Mouse (Mus musculus): ENCODE results near the gene Egf.

The Egf gene

GRCm38 (mm10) chr3:129650931-129651330 lies 104.2 kb downstream of the Egf start:
- ATAC-seq (ENCODE audit: low TSS enrichment), result no peak

- ATAC-seq (ENCODE audit: low TSS enrichment), result no peak
Measured at GRCm38 (mm10) chr3:129650293-129650612, 104.9 kb downstream of the Egf start.

GRCm38 (mm10) chr3:129649586-129650292 lies 105.4 kb downstream of the Egf start:
- ATAC-seq (ENCODE audit: low TSS enrichment), result peak; percentile 67

GRCm38 (mm10) chr3:129648598-129648997 lies 106.5 kb downstream of the Egf start:
- no peak for ATAC-seq (ENCODE audit: low TSS enrichment)

GRCm38 (mm10) chr3:129647312-129647711 lies 107.8 kb downstream of the Egf start:
- ATAC-seq (ENCODE audit: low TSS enrichment), result no peak

GRCm38 (mm10) chr3:129646781-129647180 lies 108.3 kb downstream of the Egf start:
- ATAC-seq (ENCODE audit: low TSS enrichment), result no peak

GRCm38 (mm10) chr3:129645409-129645808 lies 109.7 kb downstream of the Egf start:
- ATAC-seq (ENCODE audit: low TSS enrichment), result no peak

- ATAC-seq (ENCODE audit: low TSS enrichment), result peak; percentile 47
Measured at GRCm38 (mm10) chr3:129641621-129642020, 113.5 kb downstream of the Egf start.

- ATAC-seq (ENCODE audit: low TSS enrichment), result peak; percentile 84
Measured at GRCm38 (mm10) chr3:129640211-129641000, 114.7 kb downstream of the Egf start.

- no peak for ATAC-seq (ENCODE audit: low TSS enrichment)
Measured at GRCm38 (mm10) chr3:129639701-129640100, 115.4 kb downstream of the Egf start.

- no peak for ATAC-seq (ENCODE audit: low TSS enrichment)
Measured at GRCm38 (mm10) chr3:129637446-129637845, 117.7 kb downstream of the Egf start.

- peak; percentile 88 for ATAC-seq (ENCODE audit: low TSS enrichment)
Measured at GRCm38 (mm10) chr3:129634260-129634901, 120.7 kb downstream of the Egf start.

- ATAC-seq (ENCODE audit: low TSS enrichment), result no peak
Measured at GRCm38 (mm10) chr3:129633518-129633917, 121.6 kb downstream of the Egf start.

- no peak for ATAC-seq (ENCODE audit: low TSS enrichment)
Measured at GRCm38 (mm10) chr3:129631857-129632256, 123.3 kb downstream of the Egf start.

GRCm38 (mm10) chr3:129631018-129631417 lies 124.1 kb downstream of the Egf start:
- ATAC-seq (ENCODE audit: low TSS enrichment), result 0 out of 2 replicates have a peak, but pooled peaks have one; percentile 32
